Mouse (Mus musculus) ES-E14 (cell line): ENCODE measurements around the gene Glis2.

Experiments used
- CHD2 ChIP-seq: IDR thresholded peaks from 2 replicates; pipeline ENCODE4 v1.6.1; 2014; ENCODE audit warnings: mild to moderate bottlenecking, low read depth, low read length, inconsistent platforms
- HCFC1 ChIP-seq: IDR thresholded peaks from 2 replicates; pipeline ENCODE4 v1.6.1; 2012; ENCODE audit warnings: low read length, inconsistent platforms, borderline replicate concordance; ENCODE audit not compliant: insufficient read depth
- MAFK ChIP-seq: IDR thresholded peaks from 2 replicates; pipeline ENCODE4 v1.6.1; 2014; ENCODE audit warnings: mild to moderate bottlenecking, low read depth, low read length, inconsistent platforms; ENCODE audit not compliant: insufficient read depth
- ZNF384 ChIP-seq: IDR thresholded peaks from 2 replicates; pipeline ENCODE4 v1.6.1; 2012; ENCODE audit warnings: low read depth, low read length, inconsistent platforms

DNA sequence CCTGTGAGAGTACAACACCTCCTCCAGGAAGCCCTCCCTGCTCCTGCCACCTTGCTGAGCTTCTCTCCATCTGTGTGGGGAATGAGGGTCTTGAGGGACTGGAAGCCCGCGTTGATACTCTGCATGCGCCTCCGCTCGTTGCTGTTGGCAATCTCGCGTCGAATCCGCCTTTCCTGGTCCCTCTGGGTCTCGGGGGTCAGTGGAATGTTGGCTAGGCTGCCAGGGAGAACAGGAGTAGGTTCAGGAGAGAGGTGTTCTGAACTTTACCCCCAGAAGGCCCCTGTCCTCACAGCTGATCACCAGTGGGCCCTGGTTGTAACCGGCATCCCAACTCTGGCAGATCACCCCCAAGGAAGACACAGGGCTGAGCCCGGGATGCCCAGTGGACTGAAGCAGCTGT lies 42.6 kb upstream of the Glis2 start:
- TF ChIP-seq MAFK (no peak), HCFC1 (no peak), ZNF384 (no peak), CHD2 (no peak)
